Comparison of ENCODE assay signal across 28 mouse cellular contexts in genomic region chr17:66532285-66532684, GRCm38 (mm10).
"Had no signal": no experiment of that assay in that cellular context is flagged by ENCODE, and none has a peak within 500 bp of the region (broad histone marks: within the 10 kb centered on the region; RNA-seq: fewer than 3 reads in every experiment).

No protein-coding gene starts in this region.

- H3K9ac ChIP-seq: embryonic facial prominence, embryonic 12.5 days; embryonic facial prominence, embryonic 13.5 days; embryonic facial prominence, embryonic 15.5 days; forebrain, embryonic 12.5 days; forebrain, embryonic 13.5 days; forebrain, embryonic 15.5 days; forebrain, postnatal 0 days had no signal

- H3K36me3 ChIP-seq: embryonic facial prominence, embryonic 10.5 days; embryonic facial prominence, embryonic 12.5 days; embryonic facial prominence, embryonic 13.5 days; embryonic facial prominence, embryonic 15.5 days; forebrain, embryonic 10.5 days; forebrain, embryonic 12.5 days; forebrain, embryonic 15.5 days had no signal

- DNase-seq: cerebellum, adult 2 months; cerebellum, adult 8-10 months; cerebellum, adult 9-10 months; cerebellum, adult 9-11 months; cerebellum, postnatal 10 days; cerebellum, postnatal 14 days; cerebellum, postnatal 25 days; cerebellum, postnatal 36 days; embryo, embryonic 11 days; forebrain, postnatal 0 days; gastrocnemius, adult 2 months; gastrocnemius, postnatal 10 days; gastrocnemius, postnatal 14 days; gastrocnemius, postnatal 25 days; heart, adult 11 months; heart, adult 18-20 months; heart, adult 2 months had no signal

- H3K4me2 ChIP-seq: embryonic facial prominence, embryonic 12.5 days; embryonic facial prominence, embryonic 13.5 days; embryonic facial prominence, embryonic 15.5 days; forebrain, embryonic 12.5 days; forebrain, embryonic 13.5 days; forebrain, embryonic 15.5 days had no signal

- H3K9me3 ChIP-seq: forebrain, embryonic 15.5 days had no signal

- ATAC-seq: forebrain, embryonic 13.5 days; forebrain, embryonic 14.5 days; forebrain, embryonic 15.5 days; forebrain, embryonic 16.5 days; forebrain, postnatal 0 days had no signal

- H3K4me1 ChIP-seq: embryonic facial prominence, embryonic 10.5 days; embryonic facial prominence, embryonic 12.5 days; embryonic facial prominence, embryonic 13.5 days; embryonic facial prominence, embryonic 15.5 days; forebrain, embryonic 10.5 days; forebrain, embryonic 12.5 days; forebrain, embryonic 13.5 days; forebrain, embryonic 15.5 days had no signal

- H3K27ac ChIP-seq: embryonic facial prominence, embryonic 10.5 days; embryonic facial prominence, embryonic 12.5 days; embryonic facial prominence, embryonic 13.5 days; embryonic facial prominence, embryonic 15.5 days; forebrain, embryonic 10.5 days; forebrain, embryonic 12.5 days; forebrain, embryonic 13.5 days; forebrain, embryonic 15.5 days; gastrocnemius, adult 2 months; heart, adult 2 months had no signal

- H3K27me3 ChIP-seq: embryonic facial prominence, embryonic 12.5 days; embryonic facial prominence, embryonic 13.5 days; embryonic facial prominence, embryonic 15.5 days; forebrain, embryonic 12.5 days; forebrain, embryonic 13.5 days; forebrain, embryonic 15.5 days had no signal

- H3K4me3 ChIP-seq: embryonic facial prominence, embryonic 10.5 days; embryonic facial prominence, embryonic 12.5 days; embryonic facial prominence, embryonic 13.5 days; embryonic facial prominence, embryonic 15.5 days; erythroblast, embryonic 14.5 days; forebrain, embryonic 10.5 days; forebrain, embryonic 12.5 days; forebrain, embryonic 13.5 days; forebrain, embryonic 15.5 days; gastrocnemius, adult 2 months; heart, adult 2 months had no signal
